Mouse (Mus musculus): ENCODE data around the gene Lce1l.
"Not testable (repeated sequence)": the region's sequence is repeated elsewhere in the genome, so short reads cannot be mapped to it uniquely, and the experiment has no call there.

Lce1l gene

GRCm38 (mm10) chr3:92851186-92851585 is at the start of gene Lce1l:
TSS of gene Lce1l (minus strand) at chr3:92851286.
- no peak for DNase-seq

DNA sequence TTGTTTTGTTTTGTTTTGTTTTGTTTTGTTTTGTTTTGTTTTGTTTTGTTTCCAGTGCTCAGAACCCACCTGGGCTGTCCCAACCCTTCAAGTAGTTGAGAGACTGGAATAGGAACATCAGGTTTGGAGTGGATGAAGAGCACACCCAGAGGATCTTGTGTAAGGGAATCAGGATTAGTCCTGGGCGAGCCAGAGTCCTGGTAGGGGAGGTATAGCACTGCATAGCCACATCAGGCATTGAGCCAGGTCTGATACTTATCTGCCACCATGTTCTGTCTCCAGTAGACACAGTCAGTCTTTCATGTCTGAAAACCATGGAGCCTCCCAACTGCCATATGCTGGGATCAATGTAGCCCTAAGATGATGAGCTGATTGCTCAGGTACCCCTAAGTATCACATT is 43.4 kb upstream of the Lce1l start:
- no peak for DNase-seq

DNA sequence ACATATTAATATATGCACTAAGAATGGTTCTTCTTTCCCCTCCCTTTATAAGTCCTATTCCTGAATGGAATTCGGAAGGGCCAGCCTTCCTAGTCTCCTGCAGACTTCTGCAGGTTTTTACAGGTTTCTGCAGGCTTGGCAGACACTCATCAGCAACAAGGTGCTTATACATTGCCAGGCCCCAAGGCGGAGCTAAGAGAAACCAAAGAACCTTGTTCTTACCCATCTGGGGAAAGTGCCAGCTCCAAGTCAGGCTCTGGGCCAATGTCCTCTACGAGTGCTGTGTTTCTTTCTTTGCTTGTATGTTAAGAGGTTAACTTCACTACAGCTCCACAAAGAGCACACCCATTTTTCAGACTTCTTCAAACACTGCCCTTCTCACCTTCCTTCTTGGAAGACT is 43.0 kb upstream of the Lce1l start:
- DNase-seq = no peak

DNA sequence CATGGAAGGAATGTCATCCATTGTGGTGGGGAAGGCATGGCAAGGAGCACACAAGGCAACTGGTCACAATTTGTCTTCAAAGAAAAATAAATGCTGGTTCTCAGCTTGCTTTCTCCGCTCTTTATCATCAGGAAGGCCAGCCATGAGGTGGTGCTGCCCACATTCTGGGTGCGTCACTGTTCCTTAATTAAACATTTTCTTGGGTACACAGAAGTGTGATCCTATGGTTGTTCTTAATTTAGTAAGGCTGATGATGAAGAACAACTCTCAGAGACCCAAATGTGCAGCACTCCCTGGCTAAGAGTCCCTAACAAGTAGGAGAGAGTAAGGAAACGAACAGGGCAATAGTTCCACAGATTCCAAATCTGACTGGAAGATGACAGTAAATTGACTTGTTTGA is 23.1 kb upstream of the Lce1l start:
- no peak for DNase-seq

GRCm38 (mm10) chr3:92870116-92870515 is 19.0 kb upstream of the Lce1l start, which contains the start of gene 2310050C09Rik:
TSS of gene 2310050C09Rik (minus strand) at chr3:92870216.
- no peak for DNase-seq

DNA sequence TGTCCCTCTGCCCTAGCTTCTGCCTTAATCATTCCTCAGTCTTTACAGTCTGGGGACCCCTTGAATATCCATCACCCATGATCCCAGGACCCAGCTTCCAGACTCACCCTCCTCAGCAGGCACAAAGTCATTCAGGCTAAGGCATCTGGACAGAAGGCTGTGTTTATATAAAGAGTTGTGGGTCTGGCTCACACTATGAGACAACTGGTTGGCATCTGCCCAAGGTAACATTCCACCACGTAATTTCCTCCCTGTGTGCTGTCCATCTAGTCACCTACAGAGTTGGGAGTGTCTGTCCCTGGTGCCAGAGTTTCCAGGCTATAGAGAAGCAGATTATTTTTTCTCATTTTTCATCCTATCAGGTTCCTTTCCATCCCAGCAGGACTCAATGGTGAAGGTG is 24.0 kb downstream of the Lce1l start, which contains the start of gene Kprp:
Gene Kprp (minus strand): TSS at position 140 of the 400 bp plus-strand sequence.
- DNase-seq = no peak

GRCm38 (mm10) chr3:92825808-92826207 is 25.3 kb downstream of the Lce1l start:
- DNase-seq = no peak

GRCm38 (mm10) chr3:92816036-92816435 is 35.0 kb downstream of the Lce1l start:
- not testable (repeated sequence) for DNase-seq

- no peak for DNase-seq
Observed at GRCm38 (mm10) chr3:92815581-92815980, 35.5 kb downstream of the Lce1l start.

DNA sequence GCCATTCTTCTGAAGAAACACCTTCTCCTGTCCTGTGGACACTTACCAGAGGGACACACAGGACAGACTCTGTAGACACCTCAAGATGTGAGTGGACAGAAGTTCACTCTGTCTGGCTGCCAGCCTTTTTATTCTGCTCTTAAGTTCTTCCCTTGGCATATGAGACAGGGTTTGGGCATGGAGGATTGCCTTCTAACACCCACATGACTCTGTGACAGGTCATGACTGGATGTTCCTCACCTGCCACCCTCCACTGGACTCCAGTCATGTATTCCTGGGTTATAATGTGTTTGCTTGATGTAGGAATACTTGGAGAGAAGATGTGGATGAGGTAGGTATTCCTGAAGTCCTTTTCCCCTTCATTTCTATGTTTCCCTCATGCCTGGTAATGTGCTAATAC is 43.3 kb downstream of the Lce1l start, which contains the start of gene Lce1k:
Gene Lce1k (minus strand): TSS at position 101 of the 400 bp plus-strand sequence.
- no peak for DNase-seq
